Mouse (Mus musculus) intestine, embryonic 14.5 days (tissue): ENCODE measurements around the gene Spock1. TPM values are rescaled to one million over a fixed set of nuclear protein-coding genes. Genes with fewer than 3 reads are reported as not detected.

Source experiments
- polyA plus RNA-seq: library from polyadenylated mRNA; unstranded; fragments of >200 nt; fragmentation: Nextera tagmentation; extraction: Ambion mirVana; gene quantifications from 2 replicates; pipeline ENCODE4 v1.2.1, GENCODE M21; 2014

The Spock1 gene
- polyA plus RNA-seq, 1 experiment from 2014 or later, result 5.1 TPM

Other genes with a start within 250 kb of the Spock1 start
- gene Klhl3, start 205.3 kb upstream of the Spock1 start, polyA plus RNA-seq, result 3.0 and 3.3 TPM in 2 replicates
- 42.5 and 42.8 TPM in 2 replicates for gene Hnrnpa0, start 220.2 kb upstream of the Spock1 start, polyA plus RNA-seq
- gene Idnk, start 249.3 kb upstream of the Spock1 start, polyA plus RNA-seq, result 35.7 and 39.0 TPM in 2 replicates